Mouse (Mus musculus) forelimb bud, embryonic 11.5 days (tissue): Measurements from ENCODE around the gene Gm3233.
"Not testable (repeated sequence)": the region's sequence is repeated elsewhere in the genome, so short reads cannot be mapped to it uniquely, and the experiment has no call there.

ENCODE experiments used
- DNase-seq: peaks from one replicate; pipeline ENCODE4 v3.0.0-alpha.2; 2012; ENCODE audit warnings: low read depth, low spot score

The Gm3233 gene

GRCm38 (mm10) chr10:77729241-77729640 lies 30.2 kb downstream of the Gm3233 start:
- no peak for DNase-seq

DNA sequence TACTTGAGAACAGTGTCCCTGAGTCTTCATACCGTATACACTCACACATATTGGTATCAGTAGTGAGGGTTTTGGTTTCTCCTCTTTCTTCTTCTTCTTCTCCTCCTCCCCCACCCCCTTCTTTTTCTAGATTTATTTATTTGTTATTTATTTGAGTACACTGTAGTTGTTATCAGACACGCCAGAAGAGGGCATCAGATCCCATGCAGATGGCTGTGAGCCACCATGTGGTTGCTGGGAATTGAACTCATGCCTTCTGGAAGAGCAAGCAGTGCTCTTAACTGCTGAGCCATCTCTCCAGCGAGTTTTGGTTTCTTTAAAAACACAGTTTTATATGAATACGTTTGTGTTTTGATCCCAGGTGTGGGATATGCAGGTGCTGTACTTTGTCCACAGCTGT lies 31.2 kb downstream of the Gm3233 start:
- DNase-seq = no peak

DNA sequence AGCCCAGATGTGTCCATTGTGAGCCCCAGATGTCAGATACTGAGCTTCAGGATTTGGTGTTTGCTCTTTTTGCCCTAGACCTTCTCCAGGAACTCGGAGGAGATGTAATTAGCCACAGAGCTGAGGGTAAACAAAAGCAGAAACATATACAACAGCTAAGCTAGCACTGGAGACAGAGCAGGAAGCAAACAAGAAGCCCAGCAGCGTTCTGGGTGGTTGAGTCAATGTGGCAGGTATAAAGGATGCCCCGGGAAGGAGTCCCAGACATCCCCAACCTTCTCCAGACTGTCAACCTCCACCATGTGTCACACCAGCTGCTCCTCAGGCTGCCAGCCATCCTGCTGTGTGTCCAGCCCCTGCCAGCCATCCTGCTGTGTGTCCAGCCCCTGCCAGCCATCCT lies 33.3 kb downstream of the Gm3233 start, which contains the start of gene Gm10100:
Gene Gm10100 (plus strand): TSS at position 301 of the 400 bp plus-strand sequence.
- no peak for DNase-seq

- no peak for DNase-seq
These were observed 34.6 kb downstream of the Gm3233 start for GRCm38 (mm10) chr10:77724855-77725254.

DNA sequence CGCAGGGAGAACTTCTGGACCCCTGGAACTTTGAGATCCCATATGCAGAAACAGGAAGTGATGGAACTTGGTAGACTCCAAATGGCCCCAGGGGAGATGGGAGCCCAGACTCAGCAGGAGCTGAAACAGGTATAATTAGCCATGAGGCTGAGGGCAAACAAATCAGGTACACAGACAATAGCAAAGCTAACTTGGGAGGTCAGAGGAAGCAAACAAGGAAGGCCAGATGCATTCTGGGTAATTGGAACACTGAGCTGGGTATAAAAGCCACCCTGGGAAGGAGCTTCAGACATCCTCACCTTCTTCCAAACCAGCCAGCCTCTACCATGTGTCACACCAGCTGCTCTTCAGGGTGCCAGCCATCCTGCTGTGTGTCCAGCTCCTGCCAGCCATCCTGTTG lies 39.2 kb downstream of the Gm3233 start, which contains the start of gene Krtap12-1:
Gene Krtap12-1 (plus strand): TSS at position 301 of the 400 bp plus-strand sequence.
- not testable (repeated sequence) for DNase-seq

DNA sequence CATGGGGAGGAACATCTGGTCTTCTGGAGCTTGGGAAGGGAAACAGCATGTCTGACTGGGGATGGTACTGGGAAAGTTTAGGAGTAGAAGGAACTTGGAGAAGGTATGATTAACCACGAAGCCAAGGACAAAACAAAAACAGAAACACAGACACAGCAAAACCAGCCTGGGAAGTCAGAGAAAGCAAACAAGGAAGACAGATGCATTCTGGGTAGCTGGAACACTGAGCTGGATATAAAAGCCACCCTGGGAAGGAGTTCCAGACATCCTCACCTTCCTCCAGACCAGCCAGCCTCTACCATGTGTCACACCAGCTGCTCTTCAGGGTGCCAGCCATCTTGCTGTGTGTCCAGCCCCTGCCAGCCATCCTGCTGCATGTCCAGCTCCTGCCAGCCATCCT lies 44.0 kb downstream of the Gm3233 start, which contains the start of gene Gm10142:
Gene Gm10142 (plus strand): TSS at position 301 of the 400 bp plus-strand sequence.
- no peak for DNase-seq

DNA sequence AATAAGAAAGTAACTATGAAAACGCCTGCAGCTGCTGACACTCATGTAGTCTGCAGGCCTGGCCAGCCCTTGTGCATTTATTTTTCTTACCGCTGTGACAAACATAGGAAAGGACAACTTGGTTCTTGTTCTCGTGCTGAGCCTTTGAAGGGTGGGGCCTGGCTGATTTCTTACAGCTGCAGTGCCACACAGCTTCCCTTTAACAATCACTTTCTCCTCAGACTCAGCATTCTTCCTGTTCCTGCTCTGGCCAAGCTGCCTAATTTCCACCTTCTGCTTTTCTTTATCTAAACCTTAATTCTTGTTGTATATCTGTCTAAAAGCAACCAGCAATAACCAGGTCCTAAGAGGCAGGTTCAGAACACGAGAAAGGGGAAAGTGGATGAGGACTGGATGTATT lies 45.7 kb downstream of the Gm3233 start:
- no peak for DNase-seq

DNA sequence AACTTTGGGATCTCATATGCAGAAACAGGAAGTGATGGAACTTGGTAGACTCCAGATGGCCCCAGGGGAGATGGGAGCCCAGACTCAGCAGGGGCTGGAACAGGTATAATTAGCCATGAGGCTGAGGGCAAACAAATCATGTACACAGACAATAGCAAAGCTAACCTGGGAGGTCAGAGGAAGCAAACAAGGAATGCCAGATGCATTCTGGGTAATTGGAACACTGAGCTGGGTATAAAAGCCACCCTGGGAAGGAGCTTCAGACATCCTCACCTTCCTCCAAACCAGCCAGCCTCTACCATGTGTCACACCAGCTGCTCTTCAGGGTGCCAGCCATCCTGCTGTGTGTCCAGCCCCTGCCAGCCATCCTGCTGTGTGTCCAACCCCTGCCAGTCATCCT lies 48.3 kb downstream of the Gm3233 start, which contains the start of gene Gm10024:
Gene Gm10024 (plus strand): TSS at position 301 of the 400 bp plus-strand sequence.
- DNase-seq = not testable (repeated sequence)

- no peak for DNase-seq
These were observed 49.7 kb downstream of the Gm3233 start for GRCm38 (mm10) chr10:77709831-77710230.
